Mouse (Mus musculus): ENCODE data around the gene Prorsd1.

Prorsd1 gene

GRCm38 (mm10) chr11:29503948-29504893, 10.6 kb downstream of the Prorsd1 start:
- DNase-seq (ENCODE audit: inconsistent age in 2 of 2, low spot score in 1 of 2): no peak

GRCm38 (mm10) chr11:29496962-29497361, 17.9 kb downstream of the Prorsd1 start:
- no peak for DNase-seq (ENCODE audit: inconsistent age in 2 of 2, low spot score in 1 of 2)

- DNase-seq (ENCODE audit: inconsistent age in 2 of 2, low spot score in 1 of 2): no peak
Observed at GRCm38 (mm10) chr11:29493135-29493534, 21.7 kb downstream of the Prorsd1 start.

GRCm38 (mm10) chr11:29474676-29475075, 40.2 kb downstream of the Prorsd1 start:
- DNase-seq (ENCODE audit: inconsistent age in 2 of 2, low spot score in 1 of 2): peak in 1 of 2 experiments; percentile 48
